Mouse (Mus musculus): ENCODE data around the gene Jag2. TPM values are rescaled to one million over a fixed set of nuclear protein-coding genes. Genes with fewer than 3 reads are reported as not detected.

Jag2 gene
- total RNA-seq, 2 experiments from 2014 or later = 60.2 to 61.2 TPM

DNA sequence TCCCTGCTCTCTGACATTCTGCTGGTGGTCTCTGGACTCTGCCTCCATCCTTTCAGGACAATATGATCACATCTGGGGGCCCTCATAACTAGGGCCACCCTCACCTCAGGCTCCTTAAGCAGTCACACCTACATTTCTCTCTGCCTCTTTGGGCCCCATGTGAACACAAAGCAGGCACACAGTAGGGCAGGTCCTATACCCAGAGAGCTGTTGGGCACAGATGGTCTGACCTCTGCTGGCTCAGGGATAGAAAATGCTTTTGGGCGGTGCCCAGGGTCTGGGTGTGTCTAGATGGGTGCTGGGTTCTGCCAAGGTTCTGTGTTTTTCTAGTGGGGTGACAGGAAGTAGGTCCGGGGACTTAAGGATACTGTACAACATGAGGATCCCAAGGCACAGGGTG, 14.1 kb upstream of the Jag2 start:
- intact Hi-C loops (cut with DNase I) = no loop called here

DNA sequence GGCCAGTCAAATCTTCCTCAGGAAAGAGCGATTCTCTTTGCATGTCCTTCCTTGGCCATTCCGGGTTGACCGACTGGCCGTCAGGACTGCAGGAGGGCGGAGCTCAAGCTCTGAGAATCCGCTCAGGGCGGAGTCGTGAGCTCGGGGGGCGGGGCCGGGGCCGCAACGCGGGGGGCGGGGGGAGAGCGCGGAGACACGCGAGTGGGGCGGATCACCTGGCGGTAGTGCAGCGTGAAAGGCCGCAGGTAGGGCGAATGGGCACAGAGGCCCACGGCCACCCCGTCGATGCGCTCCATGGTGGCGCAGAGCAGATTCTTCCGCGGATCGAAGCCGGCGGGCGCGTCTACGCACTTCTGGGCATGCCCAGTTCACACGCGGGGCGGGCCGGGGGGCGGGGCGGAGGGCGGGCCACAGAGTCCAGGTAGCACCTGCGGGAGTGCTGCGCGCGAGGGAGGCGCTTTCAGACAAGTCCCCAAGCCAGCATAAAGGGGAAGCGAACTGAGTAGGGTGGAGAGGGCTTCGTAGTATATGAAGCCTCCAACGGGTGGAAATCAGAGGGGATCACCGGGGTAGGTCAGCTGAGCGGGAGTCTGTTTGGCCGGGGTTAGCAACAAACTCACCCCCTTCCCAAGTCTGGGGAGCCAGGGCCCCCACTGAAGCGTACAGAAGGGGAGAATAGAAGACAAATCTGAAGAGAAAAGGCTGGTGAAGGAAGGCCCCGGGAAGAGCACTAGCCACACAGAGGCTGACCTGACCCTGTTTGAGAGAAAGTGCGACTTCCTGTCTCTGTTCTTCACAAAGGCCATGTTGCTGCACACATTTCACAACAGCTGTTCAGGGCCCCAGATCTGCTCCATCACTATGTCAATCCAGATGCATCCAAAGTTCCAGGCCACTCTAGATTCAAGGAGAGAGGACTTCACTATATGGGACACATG, 12.5 kb upstream of the Jag2 start, which contains the start of gene Nudt14:
Gene Nudt14 (minus strand): TSS at position 349 of the 938 bp plus-strand sequence.
- peak in 1 of 2 experiments; percentile 54 for DNase-seq (ENCODE audit: low spot score in 2 of 2)
- intact Hi-C loops (cut with DNase I) = no loop called here

More for the DNA sequence above, 14.1 kb upstream of the Jag2 start:
- no peak for DNase-seq (ENCODE audit: low spot score in 2 of 2)

DNA sequence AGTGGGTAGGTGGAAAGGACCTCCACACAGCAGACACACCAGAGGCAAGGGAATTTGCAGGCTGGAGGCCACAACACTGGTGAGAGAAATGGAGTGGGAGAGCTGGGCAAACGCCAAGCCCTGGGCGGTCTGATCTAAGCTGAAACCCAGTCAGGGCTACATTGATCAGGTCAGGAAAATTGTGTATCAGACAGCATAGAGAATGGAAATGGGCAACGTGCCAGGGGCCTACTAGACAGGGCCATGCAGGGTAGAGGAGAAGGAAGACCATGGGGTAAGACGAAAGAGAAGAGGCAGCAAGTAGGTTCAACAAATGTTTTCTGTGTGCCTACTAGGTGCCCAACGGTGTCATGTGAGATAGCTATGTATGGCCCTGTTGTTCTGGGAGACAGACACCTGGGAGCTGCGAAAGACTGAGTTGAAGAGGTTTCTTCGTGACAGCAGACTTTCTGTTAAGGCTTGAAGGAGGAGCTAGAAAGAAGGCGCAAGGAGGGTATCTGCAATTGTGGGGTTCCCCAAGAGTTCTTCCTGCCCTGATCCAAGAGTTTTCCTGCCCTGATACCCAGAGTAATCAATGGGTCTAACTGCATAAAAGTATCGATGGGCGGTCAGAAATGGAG, 11.7 kb upstream of the Jag2 start:
- DNase-seq (ENCODE audit: low spot score in 2 of 2) = no peak
- intact Hi-C loops (cut with DNase I) = no loop called here

DNA sequence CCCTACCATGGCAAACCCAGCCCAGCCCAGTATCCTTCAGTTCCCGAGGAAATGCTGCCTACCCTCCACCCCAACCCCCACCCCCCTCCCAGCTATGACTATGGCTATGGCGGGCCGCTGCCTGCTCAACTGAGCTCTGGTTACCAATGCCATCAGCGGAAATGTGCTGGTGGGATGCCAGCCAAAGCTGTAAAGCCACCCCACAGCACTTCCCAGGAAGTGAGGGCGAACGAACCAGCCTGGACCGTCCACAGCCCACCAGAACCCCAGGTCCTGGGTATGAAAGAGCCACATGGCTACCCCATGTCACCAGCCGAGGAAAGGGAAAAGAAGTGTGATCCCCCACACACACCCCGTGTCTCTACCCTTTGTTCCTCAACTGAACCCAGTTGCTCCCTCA, 11.1 kb upstream of the Jag2 start:
- DNase-seq (ENCODE audit: low spot score in 2 of 2) = no peak
- intact Hi-C loops (cut with DNase I) = no loop called here

DNA sequence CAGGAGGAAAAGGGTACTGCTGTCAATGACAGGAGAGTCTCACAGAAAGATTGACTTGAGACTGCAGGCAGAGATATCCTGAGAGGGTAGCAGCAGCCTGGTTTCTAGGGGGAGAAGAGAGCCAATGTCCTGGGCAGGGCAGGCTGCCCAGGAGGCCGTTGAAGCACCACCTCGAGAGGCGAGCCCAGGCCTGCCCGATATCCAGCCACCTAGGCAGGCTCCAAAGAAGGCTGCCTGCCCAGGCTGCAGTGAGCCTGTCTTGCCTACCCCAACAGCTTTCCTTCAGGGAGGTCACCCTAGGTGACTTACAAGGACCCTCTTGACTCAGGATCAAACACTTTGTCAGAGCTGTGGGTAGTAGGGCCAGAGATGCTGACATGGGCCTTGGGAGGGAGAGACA, 10.7 kb upstream of the Jag2 start:
- intact Hi-C loops (cut with DNase I) = no loop called here
- DNase-seq (ENCODE audit: low spot score in 2 of 2) = no peak

DNA sequence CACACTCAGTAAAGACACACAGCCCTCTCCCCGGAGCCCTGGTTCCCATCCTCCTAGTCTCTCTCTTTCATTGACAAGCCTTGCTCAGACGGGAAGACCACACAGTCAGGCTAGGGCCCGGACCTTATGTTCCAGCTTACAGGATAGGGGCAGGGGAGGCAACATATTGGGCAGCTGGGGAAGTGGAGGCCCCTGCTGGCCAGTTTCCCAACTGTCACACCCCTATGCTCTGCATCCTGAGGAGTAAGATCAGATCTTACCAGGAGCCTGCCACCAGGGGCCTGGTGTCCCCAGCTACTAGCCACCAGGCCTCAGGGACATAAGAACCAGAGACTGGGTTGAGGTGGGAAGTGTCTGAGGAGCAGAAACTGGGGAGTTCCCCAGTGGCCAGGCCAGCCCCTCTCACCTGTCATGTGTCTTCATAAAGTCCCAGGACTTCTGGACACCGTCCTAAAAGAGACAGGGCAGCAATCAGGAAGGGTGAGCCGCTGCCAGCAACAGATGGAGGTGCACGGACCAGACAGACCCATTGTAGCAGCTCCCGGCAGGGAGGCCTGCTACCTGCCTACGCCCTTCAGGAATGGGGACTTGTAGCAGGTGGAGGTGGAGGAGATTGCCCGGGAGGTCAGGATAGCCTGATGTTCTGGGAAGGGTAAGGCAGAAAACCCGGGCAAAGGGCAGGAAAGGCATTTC, 9.4 kb upstream of the Jag2 start:
- intact Hi-C loops (cut with DNase I) = no loop called here
- DNase-seq (ENCODE audit: low spot score in 2 of 2) = no peak

DNA sequence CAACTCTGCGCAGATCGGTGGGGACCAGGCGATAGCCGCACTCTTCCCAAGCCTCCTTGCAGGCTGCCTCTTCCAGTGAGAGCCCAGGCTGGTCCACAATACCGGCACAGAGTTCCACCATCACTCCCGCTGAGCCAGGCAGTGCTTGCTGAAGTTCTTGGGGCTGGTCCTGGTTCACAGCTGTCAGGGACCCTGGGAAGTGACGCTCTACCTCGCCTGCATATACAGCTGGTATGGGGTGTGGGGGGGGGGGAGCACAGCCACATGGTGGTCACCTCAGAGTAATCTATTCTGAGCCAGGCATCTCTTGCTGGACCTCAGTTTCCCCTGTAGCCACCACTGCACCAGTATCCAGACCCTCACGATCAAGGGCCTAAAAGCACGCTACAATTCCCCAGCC, 8.8 kb upstream of the Jag2 start:
- no peak for DNase-seq (ENCODE audit: low spot score in 2 of 2)
- intact Hi-C loops (cut with DNase I) = no loop called here

DNA sequence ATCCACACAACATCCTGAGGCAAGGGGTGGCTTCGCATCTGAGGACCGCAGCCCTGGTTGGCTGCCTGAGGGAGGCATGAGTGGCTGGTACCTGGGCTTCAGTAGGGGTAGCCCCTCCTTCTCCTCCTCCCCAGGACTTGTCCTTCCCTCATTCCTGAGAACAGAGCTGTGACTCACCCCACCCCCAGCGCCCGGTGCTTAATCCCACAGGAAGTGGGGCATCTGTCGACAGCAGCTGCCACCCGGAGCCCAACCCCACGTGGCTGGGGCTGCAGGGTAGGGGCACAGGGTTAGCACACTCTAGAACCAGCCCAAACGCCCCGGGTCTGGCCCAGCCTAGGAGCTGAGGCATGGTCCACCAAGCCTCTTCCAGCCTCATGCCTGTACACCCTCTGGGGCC, 8.3 kb upstream of the Jag2 start:
- DNase-seq (ENCODE audit: low spot score in 2 of 2) = no peak

DNA sequence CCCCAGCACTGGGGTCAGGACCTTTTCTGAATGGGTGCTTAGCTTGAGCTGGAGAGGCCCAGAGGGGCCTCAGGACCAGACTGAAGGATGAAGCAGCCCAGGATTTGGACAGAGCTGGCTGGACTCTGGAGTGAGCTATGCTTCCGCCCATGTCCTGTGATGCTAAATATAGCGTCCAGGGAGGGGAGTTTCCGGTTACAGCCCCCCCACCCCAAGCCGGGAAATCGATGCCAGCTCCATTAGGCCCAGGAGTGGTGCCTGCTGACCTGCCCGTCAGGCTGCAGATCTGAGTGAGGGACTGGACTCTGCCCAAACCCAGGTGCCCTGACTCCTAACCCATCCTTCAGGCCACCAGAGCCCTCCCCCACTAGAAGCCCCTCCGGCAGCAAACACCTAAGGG, 3.1 kb upstream of the Jag2 start:
- no peak for DNase-seq (ENCODE audit: low spot score in 2 of 2)
- intact Hi-C loops (cut with DNase I) = no loop called here

More for the DNA sequence above, 8.3 kb upstream of the Jag2 start:
- intact Hi-C loops (cut with DNase I) = no loop called here

DNA sequence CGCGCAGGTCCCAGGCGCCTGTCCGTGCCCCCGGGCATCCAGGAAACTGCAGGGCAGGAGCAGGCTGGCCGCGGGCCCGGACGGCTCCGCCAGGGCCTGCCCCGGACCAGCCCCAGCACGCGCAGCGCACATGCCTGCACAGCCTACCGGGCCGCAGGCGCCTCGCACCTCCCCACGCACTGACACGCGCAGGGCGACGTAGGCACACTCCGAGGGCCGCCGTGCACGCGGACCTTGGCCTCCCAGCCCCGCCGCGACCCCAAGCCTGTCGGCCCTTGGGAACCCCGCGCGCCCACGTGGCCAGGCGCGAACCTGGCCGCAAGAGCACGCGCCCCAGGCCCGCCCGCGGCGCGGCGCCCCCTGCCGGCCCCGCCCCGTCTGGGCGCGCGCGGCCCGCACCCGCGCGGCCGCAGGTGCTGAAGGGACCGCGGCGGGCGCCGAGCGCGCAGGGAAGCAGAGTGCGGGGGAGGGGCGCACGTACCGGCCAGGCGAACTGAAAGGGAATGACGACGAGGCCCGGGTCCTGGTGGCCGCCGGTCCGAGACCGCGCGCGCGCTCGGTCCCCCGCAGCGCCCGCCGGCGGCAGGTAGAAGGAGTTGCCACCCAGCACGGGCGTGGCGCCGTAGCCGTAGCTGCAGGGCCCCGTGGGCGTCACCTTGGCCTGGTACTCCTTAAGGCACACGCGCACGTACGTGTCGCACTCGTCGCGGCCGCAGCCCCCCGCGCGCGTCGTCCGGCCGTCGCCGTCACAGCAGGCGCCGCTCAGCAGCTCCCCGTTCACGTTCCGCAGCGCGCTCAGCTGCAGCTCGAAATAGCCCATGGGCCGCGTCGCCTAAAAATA, 955 bp downstream of the Jag2 start:
- intact Hi-C loops (cut with DNase I) = loop anchor here (2.0 kb wide), 1 partner anchor 54 kb away; no protein-coding TSS in a partner anchor
- DNase-seq (ENCODE audit: low spot score in 2 of 2) = peak; percentile 71 to 80

DNA sequence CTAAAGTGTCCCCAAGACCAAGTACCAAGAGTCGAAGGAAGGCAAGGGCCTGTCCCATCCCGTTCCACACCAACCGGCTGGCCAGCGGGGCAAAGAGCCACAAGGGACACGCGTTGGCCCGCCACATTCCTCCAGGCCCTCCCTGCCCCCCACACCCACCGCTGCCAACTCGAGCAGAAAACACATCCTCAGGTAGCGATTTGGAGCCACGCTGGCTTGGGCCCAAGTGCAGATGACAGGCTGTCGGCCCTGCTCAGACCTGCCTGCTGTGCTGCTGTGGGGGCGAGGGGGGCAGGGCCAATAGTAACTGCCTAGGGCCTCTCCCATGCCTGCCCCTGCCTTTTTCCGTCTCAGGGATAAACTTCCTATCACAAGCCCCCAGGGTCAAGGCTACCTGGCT, 2.3 kb downstream of the Jag2 start:
- intact Hi-C loops (cut with DNase I) = no loop called here
- no peak for DNase-seq (ENCODE audit: low spot score in 2 of 2)

DNA sequence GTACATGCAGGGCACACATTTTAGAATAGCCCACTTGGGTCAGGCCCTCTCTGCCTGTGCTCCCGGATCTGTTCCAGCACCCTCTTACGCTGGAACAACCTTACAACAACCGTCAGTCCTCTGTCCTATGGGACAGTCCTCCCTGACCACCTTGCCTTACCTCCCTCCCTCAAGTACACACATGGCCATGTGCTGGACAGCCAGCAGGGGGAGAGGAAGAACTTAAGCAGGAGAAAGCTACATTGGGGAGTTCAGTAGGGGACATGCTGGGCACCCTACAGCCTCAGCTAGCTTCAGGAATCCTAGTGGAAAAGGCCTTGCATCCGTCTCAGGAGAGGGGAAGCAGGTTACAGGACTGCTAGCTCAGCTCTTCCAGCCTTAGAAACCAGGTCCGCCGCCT, 3.6 kb downstream of the Jag2 start:
- no peak for DNase-seq (ENCODE audit: low spot score in 2 of 2)
- intact Hi-C loops (cut with DNase I) = no loop called here

DNA sequence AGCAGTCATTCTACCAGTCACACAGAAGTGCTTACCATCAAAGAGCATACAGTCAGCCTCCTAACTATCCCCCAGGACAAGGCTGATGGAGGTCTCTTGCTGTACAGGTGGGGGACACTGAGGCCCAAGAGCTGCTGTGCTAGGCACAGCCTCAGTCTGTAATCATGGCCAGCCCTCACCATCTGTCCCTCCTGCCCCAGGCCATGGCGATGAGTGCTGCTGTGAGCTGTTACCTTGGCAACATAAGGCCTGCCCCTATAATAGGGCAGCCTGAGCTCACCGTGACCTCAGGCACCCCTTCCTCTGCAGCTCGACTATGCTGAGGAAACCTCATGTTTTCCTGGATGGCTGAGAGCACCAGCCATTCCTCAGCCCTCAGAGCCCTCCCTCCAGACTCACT, 7.0 kb downstream of the Jag2 start:
- intact Hi-C loops (cut with DNase I) = no loop called here
- DNase-seq (ENCODE audit: low spot score in 2 of 2) = no peak

DNA sequence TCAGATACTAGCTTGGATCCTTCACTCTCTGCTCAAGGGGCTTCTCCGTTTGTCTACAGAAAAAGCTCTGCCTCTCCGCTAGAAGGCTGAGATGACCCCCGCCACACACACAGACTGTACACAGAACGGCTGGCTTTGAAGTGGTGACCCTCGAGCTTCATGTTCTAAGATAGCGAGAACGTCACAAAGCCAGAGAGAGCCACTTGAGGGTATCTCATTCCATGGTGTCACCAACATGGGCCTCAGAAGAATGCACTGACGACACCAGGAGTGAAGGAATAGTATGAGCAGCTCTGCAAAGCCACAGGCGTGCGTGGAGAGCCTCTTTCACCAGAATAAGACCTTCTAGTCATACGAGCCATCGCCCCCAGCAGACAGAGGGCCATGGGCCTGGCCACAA, 8.1 kb downstream of the Jag2 start:
- intact Hi-C loops (cut with DNase I) = no loop called here

DNA sequence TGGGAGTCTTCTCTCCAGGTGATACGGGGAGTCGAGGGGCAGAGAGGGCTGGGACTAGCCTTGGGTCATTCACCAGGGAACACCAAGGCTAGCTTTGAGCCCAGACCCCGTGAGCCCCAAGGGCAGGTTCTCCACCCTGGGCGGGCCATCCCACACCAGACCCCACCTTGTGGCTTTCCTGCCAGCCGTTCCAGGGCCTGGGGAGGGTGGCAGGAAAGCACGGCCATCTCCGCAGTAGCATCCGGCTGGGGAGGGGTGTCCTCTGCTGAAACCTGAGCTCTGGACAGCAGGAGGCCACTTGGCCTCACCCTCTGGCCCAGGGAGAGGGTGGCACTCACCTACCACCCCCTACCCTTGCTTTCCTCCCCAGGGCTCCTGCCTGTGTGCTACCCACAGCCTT, 11.7 kb downstream of the Jag2 start:
- no peak for DNase-seq (ENCODE audit: low spot score in 2 of 2)
- intact Hi-C loops (cut with DNase I) = no loop called here

More for the DNA sequence above, 8.1 kb downstream of the Jag2 start:
- no peak for DNase-seq (ENCODE audit: low spot score in 2 of 2)

DNA sequence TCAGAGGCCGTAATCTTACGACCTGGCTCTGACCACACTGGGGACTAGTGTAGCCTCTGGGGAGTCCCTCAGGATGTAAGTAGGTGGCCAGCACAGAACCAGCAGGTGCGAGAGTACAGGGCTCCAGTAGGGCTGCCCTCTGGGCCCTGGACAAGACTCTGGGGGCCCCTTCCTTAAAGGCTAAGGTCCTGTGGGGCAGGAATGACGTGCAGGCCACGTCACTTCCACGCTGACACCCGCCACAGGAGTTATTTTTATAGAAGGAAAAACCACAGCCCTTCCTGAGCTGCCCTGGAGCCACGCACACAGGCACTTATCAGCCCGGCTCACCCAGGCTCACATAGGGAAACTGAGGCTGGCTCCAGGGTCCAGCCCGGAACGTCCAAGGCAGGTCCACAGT, 12.1 kb downstream of the Jag2 start:
- no peak for DNase-seq (ENCODE audit: low spot score in 2 of 2)
- intact Hi-C loops (cut with DNase I) = no loop called here

DNA sequence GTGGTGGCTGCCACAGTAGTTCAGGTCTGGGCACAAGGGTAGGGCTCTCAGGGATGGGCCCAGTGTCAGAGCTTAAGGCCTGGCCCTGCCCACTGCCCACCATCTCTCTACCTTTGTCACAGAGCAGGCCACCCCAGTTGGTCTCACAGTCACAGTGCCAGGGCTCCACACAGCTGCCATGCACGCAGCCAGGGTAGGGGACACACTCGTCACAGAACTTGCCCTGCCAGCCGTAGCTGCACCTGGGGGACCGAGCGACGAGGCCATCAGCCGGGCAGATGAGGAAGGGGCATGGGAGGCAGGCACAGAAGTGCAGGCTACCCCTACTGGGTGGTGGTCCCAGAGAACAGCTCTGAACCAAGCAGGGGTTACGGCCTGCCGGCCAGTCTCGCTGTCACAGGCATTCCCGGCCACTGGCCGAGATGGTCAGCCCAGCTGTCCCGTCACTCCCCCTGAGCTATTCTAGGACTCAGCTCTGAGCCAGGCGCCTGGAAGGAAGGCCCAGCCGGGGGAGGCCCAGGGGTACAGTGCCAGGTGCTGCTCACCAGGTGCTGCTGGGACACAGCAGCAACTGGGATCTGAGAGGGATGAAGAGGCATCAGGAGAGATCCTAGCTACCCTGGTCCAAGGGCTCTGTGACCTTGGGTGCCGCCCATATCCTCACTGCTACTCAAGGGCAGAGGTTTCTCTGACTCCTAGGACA, 12.7 kb downstream of the Jag2 start:
- intact Hi-C loops (cut with DNase I) = no loop called here
- DNase-seq (ENCODE audit: low spot score in 2 of 2) = no peak

DNA sequence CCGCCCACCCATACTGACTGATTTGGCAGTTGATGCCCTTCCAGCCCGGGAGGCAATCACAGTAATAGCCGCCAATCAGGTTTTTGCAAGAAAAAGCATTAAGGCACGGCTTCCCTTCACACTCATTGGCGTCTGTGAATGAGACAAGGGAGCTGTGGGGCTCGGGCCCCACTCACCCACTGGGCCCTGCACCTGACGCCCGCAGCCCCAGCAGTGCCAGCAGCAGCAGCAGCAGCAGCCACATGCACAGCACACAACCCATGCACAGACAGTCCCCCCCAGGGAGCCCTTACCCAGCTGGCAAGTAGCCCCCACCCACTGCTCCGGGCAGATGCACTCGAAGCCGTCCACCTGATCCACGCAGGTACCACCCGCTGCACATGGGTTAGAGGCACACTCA, 14.0 kb downstream of the Jag2 start:
- intact Hi-C loops (cut with DNase I) = no loop called here

DNA sequence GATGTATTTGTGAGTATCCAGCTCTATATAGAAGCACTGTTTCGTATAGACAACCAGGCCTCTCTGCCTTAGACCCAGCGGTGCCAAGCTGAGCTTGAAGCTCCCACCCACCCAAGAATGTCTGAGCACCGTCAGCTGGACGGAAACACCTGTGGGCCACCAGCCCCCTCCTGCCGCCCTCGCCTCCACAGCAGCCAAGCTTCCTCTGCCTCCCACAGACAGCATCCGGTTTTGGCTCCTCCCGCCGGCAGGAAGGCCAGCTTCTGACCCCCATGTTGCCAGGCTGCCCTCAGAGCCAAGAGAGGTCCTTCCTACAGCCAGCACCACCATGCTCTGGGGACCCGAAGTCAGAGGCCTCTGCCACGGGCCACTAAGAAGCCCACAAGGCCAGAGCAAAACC, 15.0 kb downstream of the Jag2 start:
- no peak for DNase-seq (ENCODE audit: low spot score in 2 of 2)
- intact Hi-C loops (cut with DNase I) = no loop called here

More for the DNA sequence above, 14.0 kb downstream of the Jag2 start:
- DNase-seq (ENCODE audit: low spot score in 2 of 2) = no peak

Measured in left cerebral cortex, postnatal 14 days (tissue).